Mouse (Mus musculus) kidney, adult 9 months (tissue): ENCODE measurements around the gene Gmfb.
"Not testable (repeated sequence)": the region's sequence is repeated elsewhere in the genome, so short reads cannot be mapped to it uniquely, and the experiment has no call there.

ENCODE experiments used
- DNase-seq: peaks from one replicate; pipeline ENCODE4 v3.0.0; 2022

Gmfb gene

DNA sequence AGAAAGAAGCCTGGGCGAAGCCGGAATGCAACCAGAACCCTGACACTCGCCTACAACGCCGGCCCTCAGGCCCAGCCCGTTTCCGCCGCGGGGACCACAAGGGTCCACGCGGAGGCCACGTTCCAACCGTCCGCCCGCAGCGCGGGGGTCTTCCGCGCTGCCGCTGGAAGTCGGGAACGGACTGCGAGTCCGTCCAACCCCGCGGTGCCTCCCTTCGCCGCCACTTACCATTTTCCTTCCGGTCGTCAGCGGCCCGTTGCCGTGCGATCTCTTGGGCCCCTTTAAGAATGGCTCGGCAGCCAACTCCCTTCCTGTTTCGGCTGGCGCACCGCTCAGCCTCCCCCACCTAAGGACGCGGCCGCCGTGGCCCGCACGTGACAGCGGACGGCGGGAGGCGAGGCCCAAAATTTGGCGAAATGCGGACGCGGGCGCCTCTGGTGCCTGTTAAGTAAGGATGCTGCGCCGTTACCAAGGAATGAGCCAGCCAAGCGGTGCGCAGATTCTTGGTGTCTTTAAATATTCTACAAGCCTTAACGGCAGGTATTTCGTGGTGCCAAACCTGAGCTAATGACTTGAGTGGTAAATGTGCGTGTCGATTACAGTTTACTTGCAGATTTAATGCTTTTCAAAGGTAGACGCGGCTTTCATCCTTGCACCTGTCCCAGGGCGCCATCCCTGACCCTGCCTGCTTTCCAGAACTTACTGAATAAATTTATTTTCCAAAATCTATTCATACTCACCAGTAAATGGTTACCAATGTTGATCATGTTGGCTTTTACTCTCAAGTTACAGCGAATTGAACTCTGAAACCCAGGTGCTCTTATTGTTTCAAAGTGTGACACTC, at the start of gene Gmfb:
TSS of gene Gmfb (minus strand) at position 370 of the 844 bp plus-strand sequence.
- DNase-seq = peak; percentile 98

DNA sequence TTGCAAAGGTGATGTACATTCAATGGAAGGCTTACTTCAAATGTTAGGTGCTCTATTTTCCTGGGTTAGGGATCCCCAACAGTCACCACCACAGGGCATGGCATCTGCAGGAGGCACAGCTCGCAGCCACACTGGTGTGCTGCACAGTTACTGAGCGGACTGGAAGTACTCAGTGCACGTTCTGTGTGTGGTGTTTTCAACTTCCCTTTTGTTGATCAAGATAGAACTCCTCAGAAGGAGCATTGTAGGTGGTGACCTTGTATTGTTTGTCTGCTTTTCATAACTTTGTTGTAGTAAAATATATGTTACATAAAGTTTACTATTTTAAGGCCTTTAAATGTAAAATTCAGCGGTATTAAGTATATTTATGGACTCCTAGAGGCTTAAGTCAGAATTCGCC, 40.9 kb upstream of the Gmfb start:
- no peak for DNase-seq

DNA sequence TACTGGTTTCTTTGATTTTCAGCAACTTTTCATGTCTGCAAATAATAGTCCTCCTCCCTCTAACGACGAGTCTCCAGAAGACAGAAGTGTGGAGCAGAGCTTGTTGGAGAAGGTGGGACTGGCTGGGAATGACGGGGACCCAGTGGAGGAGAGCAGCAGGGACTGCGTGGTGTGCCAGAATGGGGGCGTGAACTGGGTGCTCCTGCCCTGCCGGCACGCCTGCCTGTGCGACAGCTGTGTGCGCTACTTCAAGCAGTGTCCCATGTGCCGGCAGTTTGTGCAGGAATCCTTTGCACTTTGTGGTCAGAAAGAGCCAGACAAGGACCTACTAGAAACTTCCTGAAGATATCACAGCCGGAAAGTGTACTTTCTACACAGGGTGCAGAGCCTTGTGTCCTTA, 31.6 kb upstream of the Gmfb start:
- DNase-seq = no peak

DNA sequence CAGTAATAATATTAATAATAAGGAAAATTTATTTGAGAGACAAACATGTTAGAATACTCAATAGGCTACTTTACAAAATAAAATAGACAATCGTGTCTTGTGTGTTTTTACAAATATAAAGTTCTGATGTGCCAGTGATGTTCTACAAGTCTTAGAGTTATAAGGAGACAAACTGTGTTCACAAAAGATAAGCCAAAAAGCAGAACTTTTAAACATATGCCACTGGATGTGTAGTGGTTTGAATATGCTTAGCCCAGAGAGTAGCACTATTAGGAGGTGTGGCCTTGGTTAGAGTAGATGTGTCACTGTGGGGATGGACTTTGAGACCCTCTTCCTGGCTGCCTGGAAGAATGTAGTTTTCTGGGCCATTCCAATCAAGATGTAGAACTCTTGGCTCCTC, 27.7 kb upstream of the Gmfb start:
- DNase-seq = no peak

DNA sequence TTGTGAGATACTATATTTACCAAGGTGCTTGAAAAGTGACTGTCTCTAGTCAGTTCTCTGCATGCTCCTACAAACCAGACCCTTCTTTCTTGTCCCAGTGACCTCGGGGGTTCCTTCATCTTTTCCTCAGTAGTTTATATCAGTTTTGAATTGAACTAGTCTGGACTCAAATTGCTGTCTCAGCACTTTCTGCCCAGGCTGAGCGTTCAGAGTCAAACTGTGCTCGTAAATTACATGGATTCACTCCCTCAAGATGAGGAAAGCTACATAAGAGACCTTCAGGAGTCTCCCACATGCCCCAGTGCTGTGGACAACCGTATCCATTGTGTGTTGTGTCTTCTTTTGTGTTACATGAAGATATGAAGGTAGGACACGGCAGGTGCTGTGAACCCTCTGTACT, 26.7 kb upstream of the Gmfb start:
- DNase-seq = no peak

- peak; percentile 22 for DNase-seq
These were observed 26.1 kb upstream of the Gmfb start for GRCm38 (mm10) chr14:46848063-46848590.

DNA sequence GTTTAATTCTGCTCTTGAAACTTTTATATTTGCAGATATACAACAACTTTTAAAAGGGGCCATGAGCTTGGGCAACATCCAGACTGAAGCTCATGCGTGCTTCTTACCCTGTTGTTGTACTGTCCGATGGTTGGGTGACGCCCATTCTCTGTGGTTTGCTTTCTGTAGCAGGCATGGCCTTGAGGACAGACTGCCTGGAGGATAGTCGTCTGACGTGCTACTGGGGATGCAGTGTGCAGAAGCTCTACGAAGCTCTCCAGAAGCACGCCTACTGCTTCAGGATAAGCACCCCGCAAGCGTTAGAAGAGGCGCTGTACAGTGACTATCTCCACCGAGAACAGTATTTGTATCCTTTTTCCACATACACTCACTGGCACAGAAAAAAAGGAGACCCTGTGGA, 23.7 kb upstream of the Gmfb start:
- DNase-seq = no peak

- no peak for DNase-seq
These were observed 17.3 kb upstream of the Gmfb start for GRCm38 (mm10) chr14:46839326-46839725.

DNA sequence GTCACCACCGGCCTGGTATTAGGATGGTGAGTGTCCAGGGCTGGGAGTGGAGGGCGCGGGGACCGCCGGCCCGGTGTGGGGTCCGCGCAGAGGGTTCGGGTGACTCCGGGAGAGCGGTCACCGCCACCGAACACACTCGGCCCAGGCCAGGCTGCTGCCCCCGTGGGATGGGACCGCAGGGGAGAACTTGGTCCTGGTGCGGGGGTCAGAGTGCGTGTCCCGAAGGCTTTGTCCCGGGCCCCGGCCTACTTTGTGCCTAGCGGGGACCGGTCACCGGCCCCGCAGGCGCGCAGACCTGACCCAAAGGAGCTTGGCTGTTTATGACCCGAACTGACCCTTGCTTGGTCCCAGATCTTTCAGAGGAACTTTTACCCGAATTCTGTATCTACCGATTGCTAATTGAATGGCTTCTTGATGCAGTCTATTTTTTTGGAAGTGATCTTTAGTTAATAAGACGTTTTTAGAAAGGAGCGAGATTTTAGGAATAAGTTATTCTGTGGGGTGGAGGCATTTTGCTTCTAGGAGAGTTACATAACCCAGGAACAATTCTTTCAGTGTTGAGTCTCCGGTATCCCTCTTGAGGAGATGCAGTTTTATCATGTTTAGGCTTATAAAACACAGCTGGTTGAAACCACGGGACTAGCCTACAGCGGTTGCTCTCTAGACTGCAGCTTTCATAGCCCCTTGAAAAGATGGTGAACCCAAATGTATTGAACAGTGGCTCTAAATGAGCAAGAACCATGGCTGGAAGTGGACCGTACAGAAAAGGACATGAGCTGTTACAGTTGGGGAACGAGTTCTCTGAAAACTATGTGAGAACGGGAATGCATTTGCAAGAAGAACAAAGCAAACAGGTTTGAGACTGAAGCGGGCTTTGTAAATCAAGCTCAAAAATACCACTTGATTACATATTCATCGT, 10.6 kb upstream of the Gmfb start:
- no peak for DNase-seq

DNA sequence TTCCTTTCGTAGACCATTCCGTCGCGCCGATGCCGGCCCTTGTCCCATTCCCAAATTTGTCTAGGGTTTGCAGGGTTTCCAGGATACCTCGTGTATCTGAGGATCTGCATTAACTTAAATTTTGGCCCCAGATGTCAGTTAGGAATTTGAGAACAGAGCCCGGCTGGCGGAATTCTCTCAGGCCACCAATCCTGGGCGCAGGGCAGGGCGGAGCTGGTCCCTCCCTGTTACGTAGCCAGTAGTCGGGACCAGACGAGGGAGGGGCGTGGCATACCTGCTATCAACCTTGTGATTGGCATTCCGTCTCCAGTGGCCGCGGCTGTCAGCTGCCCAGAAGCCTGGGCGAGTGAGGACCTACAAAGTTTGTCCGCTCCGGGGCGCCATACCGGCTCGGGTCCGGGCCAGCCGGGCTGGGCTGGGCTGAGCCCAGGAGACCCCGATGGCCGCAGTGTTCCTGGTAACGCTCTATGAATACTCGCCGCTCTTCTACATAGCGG, 9.8 kb upstream of the Gmfb start, which contains the start of gene Cgrrf1:
TSS of gene Cgrrf1 (plus strand) at position 289 of the 497 bp plus-strand sequence.
- peak; percentile 99 for DNase-seq

GRCm38 (mm10) chr14:46831295-46831694, 9.3 kb upstream of the Gmfb start:
- no peak for DNase-seq

DNA sequence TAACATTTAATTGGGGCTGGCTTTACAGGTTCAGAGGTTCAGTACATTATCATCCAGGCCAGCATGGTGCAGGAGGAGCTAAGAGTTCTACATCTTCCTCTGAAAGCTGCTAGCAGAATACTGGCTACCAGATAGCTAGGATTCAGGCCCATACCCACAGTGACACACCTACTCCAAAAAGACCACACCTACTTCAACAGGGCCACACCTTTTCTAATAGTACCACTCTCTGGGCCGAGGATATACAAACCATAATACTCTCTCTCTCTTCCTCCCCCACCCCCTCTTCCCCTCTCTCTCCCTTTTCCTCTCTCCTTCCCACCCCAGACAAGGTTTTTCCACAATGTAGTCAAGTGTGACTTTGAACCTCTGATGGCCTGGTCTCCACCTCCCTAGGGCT, 5.4 kb upstream of the Gmfb start:
- DNase-seq = no peak

DNA sequence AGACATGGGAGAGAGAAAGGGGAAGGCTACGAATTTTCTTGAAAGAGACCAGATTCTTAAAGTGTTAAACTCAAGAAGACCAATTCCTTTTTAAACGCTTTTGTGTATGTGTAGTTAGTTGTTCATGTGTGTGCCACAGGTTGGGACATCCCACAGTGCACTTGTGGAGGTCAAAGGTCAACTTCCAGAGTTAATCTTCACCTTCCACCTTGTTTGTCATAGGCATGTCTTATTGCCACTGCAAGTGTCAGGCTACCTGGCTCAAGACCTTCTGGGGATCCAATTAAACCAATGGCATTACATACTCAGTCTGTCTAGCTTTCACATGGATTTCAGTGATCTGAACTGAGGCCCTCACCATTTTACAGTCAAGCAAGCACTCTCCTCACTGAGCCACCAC, 2.0 kb upstream of the Gmfb start:
- DNase-seq = peak; percentile 75

DNA sequence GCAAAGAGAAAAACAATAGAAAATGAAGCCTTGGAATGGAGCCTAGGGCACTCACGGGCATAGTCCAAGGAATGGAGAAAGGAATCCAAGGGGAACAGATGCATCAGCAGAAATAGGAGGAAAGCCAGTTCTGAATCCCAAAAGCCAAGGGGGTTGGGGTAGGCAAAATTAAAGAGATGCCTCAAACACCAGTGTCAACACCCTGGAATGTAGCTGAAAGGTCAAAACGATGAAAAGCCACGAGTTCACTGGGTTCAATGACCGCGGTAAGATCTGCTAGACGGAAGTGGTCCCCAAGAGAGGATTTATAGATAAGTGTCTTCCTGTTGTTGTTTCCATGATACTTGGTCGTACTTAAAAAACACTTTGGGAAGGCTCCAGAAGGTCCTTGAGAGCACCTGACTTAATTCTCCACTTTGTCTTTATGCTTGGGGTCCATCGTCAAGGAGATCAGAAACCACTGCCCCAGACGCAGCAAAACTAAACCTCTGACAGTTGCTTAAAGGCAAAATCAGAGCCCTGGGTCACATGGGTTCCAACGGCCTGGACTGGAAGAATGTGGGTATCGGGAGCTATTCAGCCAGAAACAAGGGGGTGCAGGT, 670 bp downstream of the Gmfb start:
- DNase-seq = peak; percentile 86

DNA sequence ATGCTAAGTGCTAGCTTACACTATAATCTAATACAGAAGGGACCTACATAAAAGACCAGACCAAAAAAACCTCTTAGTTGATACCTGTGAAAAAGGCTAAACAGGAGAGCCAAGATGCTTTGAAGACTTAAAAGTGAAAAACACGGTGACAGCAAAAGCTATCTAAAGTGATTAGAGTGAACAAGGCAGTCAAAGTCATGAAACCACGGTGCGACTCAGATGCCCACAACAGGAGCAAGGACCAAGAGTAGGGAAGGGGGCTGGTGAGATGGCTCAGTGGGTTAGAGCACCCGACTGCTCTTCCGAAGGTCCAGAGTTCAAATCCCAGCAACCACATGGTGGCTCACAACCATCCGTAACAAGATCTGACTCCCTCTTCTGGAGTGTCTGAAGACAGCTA, 2.1 kb downstream of the Gmfb start:
- DNase-seq = not testable (repeated sequence)

DNA sequence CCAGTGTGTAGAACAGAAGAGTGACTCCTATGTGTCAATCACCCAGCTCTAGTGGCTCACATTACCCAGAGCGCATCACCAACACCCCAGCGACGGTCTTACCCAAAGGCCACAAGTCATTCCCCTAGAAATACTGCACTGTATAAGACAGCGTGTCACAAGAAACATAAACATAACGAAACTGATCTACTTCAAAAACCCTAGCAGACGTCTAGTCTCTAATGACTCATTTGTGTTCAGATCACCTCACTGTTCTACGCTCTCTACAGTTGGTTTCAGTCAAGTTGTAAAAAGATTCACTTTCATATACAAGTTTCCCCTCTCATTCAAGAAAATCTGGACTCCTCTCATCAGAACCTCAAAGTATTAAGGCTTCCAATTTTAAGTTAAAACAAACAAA, 3.3 kb downstream of the Gmfb start:
- no peak for DNase-seq

- DNase-seq = no peak
These were observed 5.0 kb downstream of the Gmfb start for GRCm38 (mm10) chr14:46816916-46817622.

DNA sequence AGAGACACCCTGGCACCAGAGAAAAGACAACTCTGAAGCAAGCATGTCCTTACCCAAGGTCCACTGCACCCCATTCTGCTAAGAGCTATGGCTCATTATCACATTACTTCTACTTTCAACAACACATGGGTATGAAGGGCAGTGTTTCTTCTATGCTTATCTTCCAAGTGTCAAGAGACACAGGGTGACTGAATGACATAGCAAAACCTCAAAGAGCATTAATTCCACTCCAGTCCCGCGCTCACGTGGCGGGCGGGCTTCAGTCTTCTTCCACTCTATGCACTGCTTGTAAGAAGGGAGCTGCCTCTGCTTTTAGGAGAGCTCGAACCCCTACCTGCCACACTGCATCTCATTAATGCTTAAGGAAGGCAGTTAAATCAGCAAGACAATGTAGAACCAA, 6.4 kb downstream of the Gmfb start:
- DNase-seq = no peak

- DNase-seq = no peak
These were observed 14.1 kb downstream of the Gmfb start for GRCm38 (mm10) chr14:46807927-46808326.

DNA sequence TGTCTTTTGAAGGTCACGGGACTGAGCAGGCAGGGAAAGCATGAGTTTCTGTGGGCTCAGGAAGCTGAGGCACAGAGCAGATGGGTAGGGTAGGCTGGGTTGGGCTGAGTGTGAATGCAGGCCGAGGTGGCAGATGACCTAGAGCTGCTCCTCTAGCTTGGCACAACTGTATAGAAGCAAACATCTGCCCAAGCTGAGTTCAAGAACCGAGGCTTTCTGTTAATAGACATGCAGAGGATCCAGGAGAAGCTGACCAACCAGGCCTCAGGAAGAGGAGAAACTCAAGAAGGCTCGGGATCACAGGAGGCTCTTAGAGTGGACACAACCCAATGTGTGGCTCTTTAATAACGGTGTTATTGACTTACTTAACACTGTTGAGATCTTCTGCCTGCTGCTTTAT, 15.9 kb downstream of the Gmfb start:
- no peak for DNase-seq

GRCm38 (mm10) chr14:46803791-46804190, 18.3 kb downstream of the Gmfb start:
- DNase-seq = no peak

DNA sequence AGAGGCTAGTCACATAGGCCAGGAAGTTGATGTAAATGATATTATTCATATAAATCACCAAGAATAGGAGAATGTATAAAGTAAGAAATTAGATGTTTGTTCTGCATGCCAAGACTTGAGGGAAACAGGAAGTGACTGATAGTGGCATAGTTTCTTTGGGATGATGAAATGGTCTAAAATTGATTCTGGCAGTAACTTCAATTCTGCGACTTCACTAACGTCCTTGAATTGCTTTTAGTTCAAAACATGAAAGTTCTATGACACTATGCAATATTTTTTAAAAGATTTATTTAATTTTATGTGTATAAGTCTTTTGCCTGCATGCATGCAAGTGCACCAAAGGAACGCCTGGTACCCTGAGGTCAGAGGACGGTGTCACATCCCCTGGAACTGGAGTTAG, 18.8 kb downstream of the Gmfb start:
- no peak for DNase-seq
